Mouse (Mus musculus) testis, adult 2 months (tissue): ENCODE data around the gene Rps19.

Source experiments
- CTCF ChIP-seq: fragments of 200-500 bp; IDR thresholded peaks from 2 replicates; pipeline ENCODE4 v1.5.1; 2012; ENCODE audit warnings: low read depth, mild to moderate bottlenecking, inconsistent platforms, low read length, moderate library complexity; ENCODE audit not compliant: control insufficient read depth, insufficient read depth, insufficient replicate concordance
- POLR2A ChIP-seq: fragments of 200-500 bp; IDR thresholded peaks from 2 replicates; pipeline ENCODE4 v1.6.1; 2012; ENCODE audit warnings: low read depth, mild to moderate bottlenecking, inconsistent platforms, low read length, moderate library complexity; ENCODE audit not compliant: control insufficient read depth

DNA sequence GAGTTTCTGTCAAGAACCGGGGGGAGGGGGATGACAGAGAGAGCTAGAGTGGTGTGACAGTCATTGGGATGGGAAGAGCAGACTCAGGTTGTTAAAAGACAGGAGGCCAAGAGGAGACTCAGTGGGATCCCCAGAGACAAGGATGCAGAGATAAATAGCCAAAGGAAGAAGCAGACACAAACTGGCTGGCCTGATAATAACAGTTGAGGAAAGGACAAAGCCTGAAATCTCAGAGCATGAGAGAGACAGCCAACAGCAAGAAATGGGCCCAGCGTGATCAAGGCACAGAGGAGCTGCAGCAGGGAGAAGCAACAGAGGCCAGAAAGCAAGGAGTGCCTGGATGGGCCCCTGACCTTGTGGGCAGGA is 18.1 kb downstream of the Rps19 start:
- TF ChIP-seq CTCF (no peak), POLR2A (no peak)
